Mouse (Mus musculus): ENCODE results near the gene Cds1.

DNA sequence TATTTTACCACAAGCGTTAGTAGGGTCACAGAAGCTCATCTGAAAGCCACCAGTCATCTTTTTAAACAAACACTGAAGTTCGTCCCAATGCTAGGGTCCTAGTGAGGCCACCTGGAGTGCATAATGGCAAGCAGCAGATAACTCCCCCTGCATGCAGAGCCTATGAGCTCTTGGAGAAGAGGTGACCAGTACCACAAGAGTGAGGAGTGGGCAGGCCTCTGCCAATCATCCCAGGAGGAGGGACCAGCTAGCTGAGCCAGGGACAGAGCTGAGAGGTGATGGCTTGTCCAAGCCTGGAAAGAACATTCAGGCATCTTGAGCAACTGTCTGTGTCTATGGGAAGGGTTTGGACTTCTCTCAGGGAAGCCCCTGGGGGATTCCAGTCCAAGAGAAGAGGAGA lies 37.0 kb downstream of the Cds1 start:
- TF ChIP-seq CTCF (IDR thresholded peaks at IDR 0.05; ENCODE audit: low read depth, low read length) = no peak
- TF ChIP-seq POLR2A (IDR thresholded peaks at IDR 0.05; ENCODE audit: insufficient read depth, low read length) = no peak

Measured in ES-Bruce4 (cell line).